Mouse (Mus musculus): Measurements from ENCODE around the gene Dvl2. TPM values are rescaled to one million over a fixed set of nuclear protein-coding genes. Genes with fewer than 3 reads are reported as not detected.

Gene Dvl2
- total and polyA plus RNA-seq, 2 experiments from 2014 or later, result 18.1 to 37.3 TPM

DNA sequence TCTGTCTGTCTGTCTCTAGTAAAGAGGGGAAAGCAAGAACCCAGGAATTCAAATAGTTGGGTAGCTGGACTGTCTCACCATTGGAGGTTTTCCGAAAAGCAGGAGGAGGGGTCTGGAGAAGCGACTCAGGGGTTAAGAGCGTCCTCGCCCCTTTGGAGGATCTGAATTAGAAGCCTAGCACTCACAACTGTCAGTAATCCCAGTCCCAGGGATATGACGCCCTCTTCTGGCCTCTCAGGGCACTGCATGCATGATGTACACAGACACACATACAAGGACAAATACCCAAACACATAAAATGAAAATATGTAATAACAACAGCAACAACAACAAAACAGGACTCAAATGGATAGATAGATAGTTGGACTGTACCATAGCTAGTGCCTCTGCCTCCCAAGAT, 39.8 kb upstream of the Dvl2 start:
- Histone ChIP-seq H3K4me2 (ENCODE audit: low read depth, low read length) (no peak overlapping the region), H3K9me3 (ENCODE audit: low read length) (no peaks in the 10 kb centered on the region), H3K27ac (no peak overlapping the region), H3K27me3 (ENCODE audit: insufficient read depth, low read length) (peaks cover 32% of the 10 kb centered on the region), H3K4me1 (ENCODE audit: insufficient read depth, low read length) (no peaks in the 10 kb centered on the region), H3K9ac (replicated peaks; ENCODE audit: low read length) (no peak overlapping the region), H3K36me3 (ENCODE audit: insufficient read depth, low read length) (no peaks in the 10 kb centered on the region), H3K4me3 (ENCODE audit: low read length) (no peak overlapping the region)
- TF ChIP-seq CTCF (IDR thresholded peaks at IDR 0.05; ENCODE audit: low read depth), result peak; percentile 51
- 28% methylated on average over 5 of the region's 5 CpGs for WGBS
- no peak for DNase-seq (ENCODE audit: low spot score)
- ATAC-seq, result no peak

DNA sequence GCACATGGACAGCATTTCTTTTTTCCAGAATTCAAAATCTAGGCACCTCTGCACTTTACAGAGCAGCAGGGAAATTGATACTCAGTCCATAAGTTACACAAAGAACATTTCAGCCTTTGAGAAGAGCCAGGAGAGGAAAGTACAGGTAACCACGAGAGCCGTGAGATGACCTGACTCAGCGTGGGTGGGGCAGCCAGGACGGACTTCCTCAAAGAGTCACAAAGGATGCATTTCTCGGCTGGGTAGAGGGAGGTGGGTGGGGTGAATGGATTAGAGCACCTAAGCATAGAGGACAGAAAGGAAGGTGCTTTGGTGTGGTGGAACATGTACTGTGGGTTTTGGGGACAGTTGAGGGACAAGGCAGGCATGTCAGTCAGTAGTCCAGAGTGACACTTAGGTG, 38.6 kb upstream of the Dvl2 start:
- WGBS, result 51% methylated on average over 5 of the region's 5 CpGs
- peaks cover 41% of the 10 kb centered on the region for H3K27me3 ChIP-seq (ENCODE audit: insufficient read depth, low read length)
- no peak overlapping the region for H3K4me2 ChIP-seq (ENCODE audit: low read depth, low read length)
- H3K9me3 ChIP-seq (ENCODE audit: low read length), result no peaks in the 10 kb centered on the region
- peaks cover 5% of the 10 kb centered on the region; the same call in 1 of the 2 replicates for H3K4me1 ChIP-seq (ENCODE audit: insufficient read depth, low read length)
- ATAC-seq, result no peak
- H3K36me3 ChIP-seq (ENCODE audit: insufficient read depth, low read length), result no peaks in the 10 kb centered on the region
- H3K27ac ChIP-seq, result no peak overlapping the region
- H3K9ac ChIP-seq (replicated peaks; ENCODE audit: low read length), result no peak overlapping the region
- no peak for DNase-seq (ENCODE audit: low spot score)
- TF ChIP-seq CTCF (IDR thresholded peaks at IDR 0.05; ENCODE audit: low read depth), result no peak
- no peak overlapping the region for H3K4me3 ChIP-seq (ENCODE audit: low read length)

DNA sequence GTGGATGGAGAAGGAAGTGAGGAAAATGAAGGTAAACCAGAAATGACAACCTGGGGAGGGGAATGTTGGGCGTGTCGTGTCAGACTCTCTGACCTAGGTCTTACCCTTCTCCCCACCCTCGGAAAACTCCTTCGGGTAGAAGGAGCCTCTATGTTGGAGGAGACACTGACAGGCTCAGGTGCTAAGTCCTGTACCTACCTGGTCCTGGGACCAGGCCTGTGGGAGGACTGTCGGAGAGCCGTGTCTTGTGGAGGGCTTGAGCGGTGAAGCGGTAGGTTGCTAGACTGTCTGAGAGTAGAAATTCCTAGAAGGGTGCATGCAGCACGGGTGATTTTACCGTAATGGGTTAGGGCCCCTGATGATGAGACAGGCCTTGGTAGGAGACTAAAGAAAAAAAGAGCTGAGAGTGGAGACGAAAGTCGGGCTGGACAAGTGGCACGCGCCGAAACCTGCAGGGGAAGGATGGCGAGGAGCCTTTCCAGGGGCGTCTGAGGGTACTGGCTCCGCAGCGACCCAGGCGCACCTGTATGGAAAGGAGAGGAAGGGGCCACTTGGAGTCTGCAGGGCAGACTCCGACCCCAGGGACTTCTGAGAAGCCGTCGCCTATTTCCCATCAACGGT, 35.6 kb upstream of the Dvl2 start, which contains the start of gene Cldn7:
Gene Cldn7, plus strand, starts transcription at position 130 of the 621 bp plus-strand sequence.
- peaks cover 45% of the 10 kb centered on the region for H3K27me3 ChIP-seq (ENCODE audit: insufficient read depth, low read length)
- H3K9ac ChIP-seq (replicated peaks; ENCODE audit: low read length), result no peak within 1 kb of the TSS
- peaks cover 6% of the 10 kb centered on the region; the same call in 1 of the 2 replicates for H3K4me1 ChIP-seq (ENCODE audit: insufficient read depth, low read length)
- no peak within 1 kb of the TSS for H3K4me2 ChIP-seq (ENCODE audit: low read depth, low read length)
- H3K36me3 ChIP-seq (ENCODE audit: insufficient read depth, low read length), result peaks cover 13% of the 10 kb centered on the region
- DNase-seq (ENCODE audit: low spot score) (no peak), ATAC-seq (no peak)
- no peaks in the 10 kb centered on the region for H3K9me3 ChIP-seq (ENCODE audit: low read length)
- no peak for TF ChIP-seq CTCF (IDR thresholded peaks at IDR 0.05; ENCODE audit: low read depth)
- WGBS, result 13% methylated on average over 24 of the region's 24 CpGs
- no peak within 1 kb of the TSS for H3K4me3 ChIP-seq (ENCODE audit: low read length)
- no peak within 1 kb of the TSS for H3K27ac ChIP-seq

DNA sequence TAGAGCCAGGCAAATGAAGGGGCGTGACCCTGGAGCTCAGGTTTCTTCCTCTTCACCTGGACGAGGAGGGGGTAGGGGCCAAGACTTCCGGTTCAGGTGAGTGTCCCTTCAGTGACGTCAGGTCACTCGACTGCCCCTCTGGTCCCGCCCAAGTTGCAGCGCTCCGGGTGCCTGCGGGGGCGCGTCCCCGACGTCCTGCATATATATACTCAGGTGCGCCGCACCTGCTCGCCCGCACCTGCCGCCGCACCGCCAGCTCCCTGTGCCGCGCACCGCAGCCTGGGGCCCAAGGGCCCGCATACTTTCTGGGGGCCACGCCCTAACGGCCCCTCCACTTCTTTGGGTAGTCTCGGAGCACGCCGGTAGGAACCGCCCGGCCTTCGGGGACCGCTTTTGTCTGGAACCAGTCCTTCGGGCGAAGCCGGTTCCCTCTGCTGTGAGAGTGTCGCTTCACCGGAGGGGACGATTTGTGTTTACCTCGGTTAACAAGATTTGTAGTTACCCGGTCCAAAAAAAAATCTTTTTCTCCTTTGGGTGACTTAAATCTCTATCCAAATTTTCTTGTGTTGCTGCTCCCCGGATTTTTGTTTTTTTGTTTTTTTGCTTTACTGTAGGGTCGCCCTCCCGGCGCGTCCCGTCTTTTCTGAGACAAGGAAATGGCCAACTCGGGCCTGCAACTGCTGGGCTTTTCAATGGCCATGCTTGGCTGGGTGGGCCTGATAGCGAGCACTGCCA, 35.0 kb upstream of the Dvl2 start:
- Histone ChIP-seq H3K9me3 (ENCODE audit: low read length) (no peaks in the 10 kb centered on the region), H3K4me2 (ENCODE audit: low read depth, low read length) (no peak overlapping the region), H3K36me3 (ENCODE audit: insufficient read depth, low read length) (peaks cover 19% of the 10 kb centered on the region), H3K9ac (replicated peaks; ENCODE audit: low read length) (no peak overlapping the region), H3K4me3 (ENCODE audit: low read length) (no peak overlapping the region), H3K27ac (no peak overlapping the region), H3K4me1 (ENCODE audit: insufficient read depth, low read length) (peaks cover 6% of the 10 kb centered on the region; the same call in 1 of the 2 replicates), H3K27me3 (ENCODE audit: insufficient read depth, low read length) (peaks cover 43% of the 10 kb centered on the region)
- no peak for DNase-seq (ENCODE audit: low spot score)
- WGBS, result 2% methylated on average over 49 of the region's 49 CpGs
- no peak for ATAC-seq
- no peak for TF ChIP-seq CTCF (IDR thresholded peaks at IDR 0.05; ENCODE audit: low read depth)

DNA sequence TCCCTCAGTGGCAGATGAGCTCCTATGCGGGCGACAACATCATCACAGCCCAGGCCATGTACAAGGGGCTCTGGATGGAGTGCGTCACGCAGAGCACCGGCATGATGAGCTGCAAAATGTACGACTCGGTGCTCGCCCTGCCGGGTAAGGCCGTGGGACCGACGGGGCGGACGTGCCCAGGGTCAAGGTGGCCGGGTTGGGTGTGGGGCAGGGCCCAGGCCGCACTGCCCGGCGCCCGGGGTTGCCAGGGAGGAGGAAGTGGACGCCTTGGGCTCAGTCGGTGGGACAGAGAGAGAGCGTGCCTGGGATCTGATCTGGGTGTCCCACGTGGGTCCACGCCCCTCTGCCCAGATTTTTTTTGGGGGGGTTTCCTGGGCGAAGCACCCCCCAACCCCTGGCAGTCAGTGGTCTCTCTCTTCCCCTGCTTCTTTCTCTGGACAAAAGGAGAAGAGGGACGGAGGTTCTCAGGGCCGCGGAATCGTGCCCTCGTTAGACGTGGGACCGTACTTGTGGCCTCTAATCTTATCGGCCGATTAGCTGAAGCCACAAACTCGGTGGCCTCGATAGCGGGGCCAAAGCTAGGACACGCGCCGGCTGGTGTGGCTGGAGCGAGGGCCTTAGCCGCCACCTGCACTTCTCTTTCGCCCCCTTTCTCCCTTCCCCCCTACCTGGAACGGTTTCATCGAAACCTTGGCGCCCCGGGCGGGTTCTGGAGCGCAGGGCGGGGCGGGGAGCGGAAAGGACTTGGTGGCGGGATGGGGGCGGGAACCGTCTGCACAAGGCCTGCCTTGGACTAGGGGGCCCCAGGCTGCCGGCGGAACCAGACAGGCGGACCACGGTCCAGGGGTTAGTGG, 34.2 kb upstream of the Dvl2 start:
- 2% methylated on average over 55 of the region's 59 CpGs for WGBS
- H3K4me2 ChIP-seq (ENCODE audit: low read depth, low read length), result peak overlapping the region; percentile 47
- no peak overlapping the region; the same call in 1 of the 2 replicates for H3K9ac ChIP-seq (replicated peaks; ENCODE audit: low read length)
- H3K36me3 ChIP-seq (ENCODE audit: insufficient read depth, low read length), result peaks cover 23% of the 10 kb centered on the region
- H3K9me3 ChIP-seq (ENCODE audit: low read length), result no peaks in the 10 kb centered on the region
- H3K4me1 ChIP-seq (ENCODE audit: insufficient read depth, low read length), result peaks cover 6% of the 10 kb centered on the region; the same call in 1 of the 2 replicates
- H3K4me3 ChIP-seq (ENCODE audit: low read length), result peak overlapping the region; percentile 28
- TF ChIP-seq CTCF (IDR thresholded peaks at IDR 0.05; ENCODE audit: low read depth), result no peak
- no peak for DNase-seq (ENCODE audit: low spot score)
- peak; percentile 43; the same call in 1 of the 2 replicates for ATAC-seq
- H3K27ac ChIP-seq, result no peak overlapping the region
- peaks cover 43% of the 10 kb centered on the region for H3K27me3 ChIP-seq (ENCODE audit: insufficient read depth, low read length)

DNA sequence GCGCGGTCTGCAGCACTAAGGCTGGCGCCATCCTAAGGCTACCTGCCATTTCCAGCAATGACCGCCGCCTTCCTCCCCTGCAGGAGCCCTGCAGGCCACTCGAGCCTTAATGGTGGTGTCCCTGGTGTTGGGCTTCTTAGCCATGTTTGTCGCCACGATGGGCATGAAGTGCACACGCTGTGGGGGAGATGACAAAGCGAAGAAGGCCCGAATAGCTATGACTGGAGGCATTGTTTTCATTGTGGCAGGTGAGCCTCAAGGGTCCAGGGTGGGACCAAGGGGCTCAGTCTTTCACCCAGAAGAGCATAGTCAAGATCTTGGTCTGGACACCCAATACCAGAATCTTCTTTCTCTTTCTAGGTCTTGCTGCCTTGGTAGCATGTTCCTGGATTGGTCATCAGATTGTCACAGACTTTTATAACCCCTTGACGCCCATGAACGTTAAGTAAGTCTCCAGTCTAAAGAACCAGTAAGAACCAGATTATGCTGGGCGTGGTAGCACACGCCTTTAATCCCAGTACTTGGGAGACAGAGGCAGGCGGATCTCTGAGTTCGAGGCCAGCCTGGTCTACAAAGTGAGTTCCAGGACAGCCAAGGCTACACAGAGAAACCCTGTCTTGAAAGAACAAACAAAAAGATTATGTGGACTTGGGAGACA, 33.4 kb upstream of the Dvl2 start:
- H3K27ac ChIP-seq, result no peak overlapping the region
- DNase-seq (ENCODE audit: low spot score) (no peak), ATAC-seq (no peak)
- no peaks in the 10 kb centered on the region for H3K9me3 ChIP-seq (ENCODE audit: low read length)
- H3K27me3 ChIP-seq (ENCODE audit: insufficient read depth, low read length), result peaks cover 43% of the 10 kb centered on the region
- peaks cover 23% of the 10 kb centered on the region for H3K36me3 ChIP-seq (ENCODE audit: insufficient read depth, low read length)
- 39% methylated on average over 17 of the region's 17 CpGs for WGBS
- TF ChIP-seq CTCF (IDR thresholded peaks at IDR 0.05; ENCODE audit: low read depth), result no peak
- H3K4me3 ChIP-seq (ENCODE audit: low read length), result peak overlapping the region; percentile 28
- H3K4me2 ChIP-seq (ENCODE audit: low read depth, low read length), result peak overlapping the region; percentile 47
- no peak overlapping the region; the same call in 1 of the 2 replicates for H3K9ac ChIP-seq (replicated peaks; ENCODE audit: low read length)
- H3K4me1 ChIP-seq (ENCODE audit: insufficient read depth, low read length), result peaks cover 6% of the 10 kb centered on the region; the same call in 1 of the 2 replicates
